Mouse (Mus musculus): ENCODE data around the gene Olfml2a. TPM values are rescaled to one million over a fixed set of nuclear protein-coding genes. Genes with fewer than 3 reads are reported as not detected.

Gene Olfml2a
- polyA plus RNA-seq, 1 experiment from 2014 or later, result 1.5 TPM

GRCm38 (mm10) chr2:38941898-38942297 is 10.1 kb downstream of the Olfml2a start:
- Histone ChIP-seq H3K4me2 (replicated peaks; ENCODE audit: low read depth) (no peak overlapping the region), H3K27me3 (replicated peaks; ENCODE audit: control insufficient read depth, insufficient read depth, low read length) (no peaks in the 10 kb centered on the region), H3K9ac (ENCODE audit: low read depth, low read length) (no peak overlapping the region), H3K4me1 (replicated peaks; ENCODE audit: control insufficient read depth, insufficient read depth, low read length) (no peaks in the 10 kb centered on the region), H3K9me3 (ENCODE audit: control insufficient read depth) (no peaks in the 10 kb centered on the region), H3K36me3 (ENCODE audit: control insufficient read depth, insufficient read depth) (no peaks in the 10 kb centered on the region), H3K27ac (ENCODE audit: low read depth, low read length) (no peak overlapping the region), H3K4me3 (ENCODE audit: low read depth, low read length) (no peak overlapping the region)
- WGBS, result 58% methylated on average over 2 of the region's 2 CpGs
- TF ChIP-seq CTCF (IDR thresholded peaks at IDR 0.05; ENCODE audit: low read depth), result no peak
- ATAC-seq, result no peak

DNA sequence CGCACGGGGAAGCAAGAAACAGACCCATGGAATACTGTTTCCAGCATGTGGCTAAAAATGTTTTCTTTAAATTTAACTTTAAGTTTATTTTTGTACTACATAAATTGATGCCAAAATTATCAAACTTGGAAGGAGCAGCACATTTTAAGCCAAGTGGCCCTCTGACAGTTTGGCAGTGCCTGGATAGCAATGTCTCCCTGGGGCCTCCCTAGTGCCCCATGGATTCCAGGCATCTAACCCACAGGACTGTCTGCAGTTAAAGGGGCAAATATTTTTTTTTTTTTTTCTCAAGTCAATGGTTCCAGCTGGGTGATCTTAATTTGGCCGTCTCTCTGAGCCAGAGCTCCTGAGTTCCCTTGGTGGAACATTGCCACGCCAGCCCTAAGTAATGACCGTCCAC is 11.4 kb downstream of the Olfml2a start:
- no peaks in the 10 kb centered on the region for H3K9me3 ChIP-seq (ENCODE audit: control insufficient read depth)
- WGBS, result 86% methylated on average over 5 of the region's 5 CpGs
- no peak overlapping the region for H3K4me3 ChIP-seq (ENCODE audit: low read depth, low read length)
- no peak overlapping the region for H3K27ac ChIP-seq (ENCODE audit: low read depth, low read length)
- no peak overlapping the region for H3K9ac ChIP-seq (ENCODE audit: low read depth, low read length)
- H3K4me1 ChIP-seq (replicated peaks; ENCODE audit: control insufficient read depth, insufficient read depth, low read length), result no peaks in the 10 kb centered on the region
- H3K27me3 ChIP-seq (replicated peaks; ENCODE audit: control insufficient read depth, insufficient read depth, low read length), result no peaks in the 10 kb centered on the region
- no peak overlapping the region for H3K4me2 ChIP-seq (replicated peaks; ENCODE audit: low read depth)
- no peak for ATAC-seq
- H3K36me3 ChIP-seq (ENCODE audit: control insufficient read depth, insufficient read depth), result no peaks in the 10 kb centered on the region
- no peak for TF ChIP-seq CTCF (IDR thresholded peaks at IDR 0.05; ENCODE audit: low read depth)

DNA sequence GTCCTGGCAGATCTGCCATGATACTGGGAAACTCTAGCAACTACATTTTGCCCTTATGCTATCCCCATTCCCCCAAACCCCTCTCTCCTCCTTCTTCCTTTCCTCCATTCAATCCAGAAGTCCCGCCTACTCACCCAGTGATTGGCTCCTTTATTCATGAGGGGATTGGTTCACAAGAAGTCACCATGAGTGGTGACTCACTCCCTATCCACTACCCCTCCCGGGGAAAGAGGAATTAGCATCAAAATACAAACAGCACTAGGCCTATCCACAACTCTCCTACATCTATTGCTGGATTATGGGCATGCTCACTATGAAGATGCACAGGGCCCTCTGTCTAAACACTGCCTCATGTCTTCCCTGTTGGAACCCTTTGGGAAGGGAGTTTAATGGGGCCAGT is 12.2 kb downstream of the Olfml2a start:
- Histone ChIP-seq H3K4me2 (replicated peaks; ENCODE audit: low read depth) (no peak overlapping the region), H3K27ac (ENCODE audit: low read depth, low read length) (no peak overlapping the region), H3K4me3 (ENCODE audit: low read depth, low read length) (no peak overlapping the region), H3K27me3 (replicated peaks; ENCODE audit: control insufficient read depth, insufficient read depth, low read length) (no peaks in the 10 kb centered on the region), H3K9me3 (ENCODE audit: control insufficient read depth) (no peaks in the 10 kb centered on the region), H3K4me1 (replicated peaks; ENCODE audit: control insufficient read depth, insufficient read depth, low read length) (no peaks in the 10 kb centered on the region), H3K9ac (ENCODE audit: low read depth, low read length) (no peak overlapping the region), H3K36me3 (ENCODE audit: control insufficient read depth, insufficient read depth) (no peaks in the 10 kb centered on the region)
- TF ChIP-seq CTCF (IDR thresholded peaks at IDR 0.05; ENCODE audit: low read depth), result no peak
- WGBS, result 50% methylated on average over 2 of the region's 2 CpGs
- no peak for ATAC-seq

GRCm38 (mm10) chr2:38944460-38945161 is 12.8 kb downstream of the Olfml2a start:
- WGBS, result 75% methylated on average over 3 of the region's 3 CpGs
- no peak overlapping the region for H3K27ac ChIP-seq (ENCODE audit: low read depth, low read length)
- H3K36me3 ChIP-seq (ENCODE audit: control insufficient read depth, insufficient read depth), result no peaks in the 10 kb centered on the region
- H3K4me3 ChIP-seq (ENCODE audit: low read depth, low read length), result no peak overlapping the region
- H3K9ac ChIP-seq (ENCODE audit: low read depth, low read length), result no peak overlapping the region
- H3K27me3 ChIP-seq (replicated peaks; ENCODE audit: control insufficient read depth, insufficient read depth, low read length), result no peaks in the 10 kb centered on the region
- ATAC-seq, result no peak
- H3K4me2 ChIP-seq (replicated peaks; ENCODE audit: low read depth), result no peak overlapping the region
- no peaks in the 10 kb centered on the region for H3K4me1 ChIP-seq (replicated peaks; ENCODE audit: control insufficient read depth, insufficient read depth, low read length)
- H3K9me3 ChIP-seq (ENCODE audit: control insufficient read depth), result no peaks in the 10 kb centered on the region
- TF ChIP-seq CTCF (IDR thresholded peaks at IDR 0.05; ENCODE audit: low read depth), result peak; percentile 43

GRCm38 (mm10) chr2:38947566-38947965 is 15.8 kb downstream of the Olfml2a start:
- Histone ChIP-seq H3K4me2 (replicated peaks; ENCODE audit: low read depth) (no peak overlapping the region), H3K9me3 (ENCODE audit: control insufficient read depth) (no peaks in the 10 kb centered on the region), H3K4me3 (ENCODE audit: low read depth, low read length) (no peak overlapping the region), H3K27me3 (replicated peaks; ENCODE audit: control insufficient read depth, insufficient read depth, low read length) (no peaks in the 10 kb centered on the region), H3K36me3 (ENCODE audit: control insufficient read depth, insufficient read depth) (no peaks in the 10 kb centered on the region), H3K9ac (ENCODE audit: low read depth, low read length) (no peak overlapping the region), H3K27ac (ENCODE audit: low read depth, low read length) (no peak overlapping the region), H3K4me1 (replicated peaks; ENCODE audit: control insufficient read depth, insufficient read depth, low read length) (no peaks in the 10 kb centered on the region)
- ATAC-seq, result no peak
- no peak for TF ChIP-seq CTCF (IDR thresholded peaks at IDR 0.05; ENCODE audit: low read depth)
- 57% methylated on average over 7 of the region's 7 CpGs for WGBS

- no peaks in the 10 kb centered on the region for H3K27me3 ChIP-seq (replicated peaks; ENCODE audit: control insufficient read depth, insufficient read depth, low read length)
- peak; percentile 47 for ATAC-seq
- no peak overlapping the region for H3K4me3 ChIP-seq (ENCODE audit: low read depth, low read length)
- no peak for TF ChIP-seq CTCF (IDR thresholded peaks at IDR 0.05; ENCODE audit: low read depth)
- no peaks in the 10 kb centered on the region for H3K9me3 ChIP-seq (ENCODE audit: control insufficient read depth)
- no peak overlapping the region for H3K9ac ChIP-seq (ENCODE audit: low read depth, low read length)
- no peaks in the 10 kb centered on the region for H3K4me1 ChIP-seq (replicated peaks; ENCODE audit: control insufficient read depth, insufficient read depth, low read length)
- no peaks in the 10 kb centered on the region for H3K36me3 ChIP-seq (ENCODE audit: control insufficient read depth, insufficient read depth)
- no peak overlapping the region for H3K27ac ChIP-seq (ENCODE audit: low read depth, low read length)
- WGBS, result 78% methylated on average over 7 of the region's 7 CpGs
- H3K4me2 ChIP-seq (replicated peaks; ENCODE audit: low read depth), result no peak overlapping the region
Observed at GRCm38 (mm10) chr2:38950281-38950719, 18.5 kb downstream of the Olfml2a start.
